Mouse (Mus musculus) telencephalon, adult 2 months (tissue): ENCODE measurements around the gene Gm17409.
A peak's percentile ranks its signal among the peaks of the same experiment; 100 is the strongest.

Experiments used
- DNase-seq: peaks from one replicate; pipeline ENCODE4 v3.0.0-alpha.2; 2011; ENCODE audit warnings: low read depth, low spot score

Gm17409 gene

DNA sequence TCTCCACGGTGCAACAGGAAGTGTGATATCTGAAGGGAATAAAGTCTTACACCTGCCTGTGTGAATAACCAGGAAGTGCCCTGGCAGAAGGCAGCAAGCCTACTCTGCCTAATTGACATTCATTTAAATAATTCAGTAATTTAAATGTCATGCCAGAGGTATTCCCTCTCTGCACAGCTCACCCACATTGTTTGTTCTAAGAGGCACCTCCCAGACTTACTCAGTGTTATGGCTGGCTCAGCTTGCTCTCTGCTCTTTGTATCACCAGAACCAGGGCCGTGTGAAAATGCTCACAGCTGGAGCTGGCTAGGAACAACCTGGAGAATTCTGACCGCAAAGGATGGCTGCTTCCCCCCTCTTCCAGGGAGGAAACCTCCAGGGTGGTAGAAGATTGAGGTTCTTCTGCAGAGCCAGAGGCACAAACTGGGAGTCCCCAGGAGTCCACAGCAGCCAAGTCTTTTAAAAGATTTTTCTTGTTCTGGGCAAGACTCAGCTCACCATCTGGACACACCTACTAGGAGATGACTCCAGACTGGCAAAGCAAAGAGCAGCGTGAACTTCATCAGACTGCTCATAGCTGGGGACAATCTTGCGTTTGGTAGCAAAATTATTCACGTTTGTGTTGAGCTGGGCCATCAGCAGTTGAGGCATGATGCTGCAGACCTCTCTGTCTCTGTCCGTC lies 14.5 kb downstream of the Gm17409 start:
- peak; percentile 51 for DNase-seq

GRCm38 (mm10) chr2:58485152-58485551 lies 15.2 kb downstream of the Gm17409 start:
- no peak for DNase-seq

GRCm38 (mm10) chr2:58485683-58486082 lies 15.8 kb downstream of the Gm17409 start:
- no peak for DNase-seq

- no peak for DNase-seq
Measured at GRCm38 (mm10) chr2:58486441-58487278, 16.7 kb downstream of the Gm17409 start.

DNA sequence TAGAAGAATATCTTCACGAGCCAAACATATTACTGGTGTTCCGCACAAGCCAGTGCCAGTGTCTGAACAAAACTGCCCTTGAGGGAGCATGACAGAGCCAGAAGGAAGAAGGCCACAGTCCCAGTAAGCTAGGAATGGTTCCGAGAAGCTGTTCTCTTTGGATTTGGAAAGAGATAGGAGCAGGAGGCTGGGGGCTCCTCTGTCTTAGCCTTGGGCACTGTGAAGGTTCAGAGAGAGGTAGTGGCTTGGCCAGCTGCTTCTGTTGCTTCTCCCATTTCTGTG lies 17.3 kb downstream of the Gm17409 start:
- DNase-seq: no peak

DNA sequence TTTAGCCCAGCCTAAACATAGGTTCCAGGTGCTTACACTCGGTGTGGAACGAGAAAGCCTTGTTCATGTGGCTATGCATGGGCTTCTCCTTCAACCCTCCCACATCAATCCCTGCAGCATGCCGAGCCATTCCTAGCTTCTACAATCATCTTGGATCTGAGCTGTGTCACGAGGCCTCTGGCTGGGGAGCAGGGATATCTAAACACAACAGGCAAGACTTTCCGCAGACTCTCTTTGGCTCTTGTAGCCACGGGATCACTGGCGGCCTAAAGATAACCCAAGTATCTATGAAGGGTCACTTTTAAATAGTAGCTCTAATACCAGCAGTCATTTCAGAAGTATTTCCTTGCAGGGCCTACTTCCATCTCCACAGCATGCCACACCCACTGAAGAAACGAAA lies 18.5 kb downstream of the Gm17409 start:
- no peak for DNase-seq

DNA sequence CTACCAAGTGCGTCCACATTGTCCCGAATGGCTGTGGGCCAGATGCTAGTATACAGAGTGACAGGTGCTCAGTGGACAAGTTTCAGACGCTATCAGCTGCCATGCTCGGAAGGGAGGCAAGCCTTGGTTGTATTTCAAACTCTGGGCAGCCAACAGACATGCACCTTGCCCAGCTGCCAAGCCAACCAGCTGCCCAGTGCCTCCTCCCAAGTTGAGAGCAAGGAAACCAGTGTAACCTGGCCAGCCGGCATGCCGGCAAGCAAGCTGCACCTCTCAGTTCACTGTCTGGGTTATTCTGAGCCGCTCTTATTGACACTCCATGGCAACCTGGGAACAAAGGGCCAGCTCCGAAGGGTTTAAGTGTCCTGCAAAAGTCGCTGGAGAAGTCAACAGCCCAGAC lies 19.4 kb downstream of the Gm17409 start:
- no peak for DNase-seq

DNA sequence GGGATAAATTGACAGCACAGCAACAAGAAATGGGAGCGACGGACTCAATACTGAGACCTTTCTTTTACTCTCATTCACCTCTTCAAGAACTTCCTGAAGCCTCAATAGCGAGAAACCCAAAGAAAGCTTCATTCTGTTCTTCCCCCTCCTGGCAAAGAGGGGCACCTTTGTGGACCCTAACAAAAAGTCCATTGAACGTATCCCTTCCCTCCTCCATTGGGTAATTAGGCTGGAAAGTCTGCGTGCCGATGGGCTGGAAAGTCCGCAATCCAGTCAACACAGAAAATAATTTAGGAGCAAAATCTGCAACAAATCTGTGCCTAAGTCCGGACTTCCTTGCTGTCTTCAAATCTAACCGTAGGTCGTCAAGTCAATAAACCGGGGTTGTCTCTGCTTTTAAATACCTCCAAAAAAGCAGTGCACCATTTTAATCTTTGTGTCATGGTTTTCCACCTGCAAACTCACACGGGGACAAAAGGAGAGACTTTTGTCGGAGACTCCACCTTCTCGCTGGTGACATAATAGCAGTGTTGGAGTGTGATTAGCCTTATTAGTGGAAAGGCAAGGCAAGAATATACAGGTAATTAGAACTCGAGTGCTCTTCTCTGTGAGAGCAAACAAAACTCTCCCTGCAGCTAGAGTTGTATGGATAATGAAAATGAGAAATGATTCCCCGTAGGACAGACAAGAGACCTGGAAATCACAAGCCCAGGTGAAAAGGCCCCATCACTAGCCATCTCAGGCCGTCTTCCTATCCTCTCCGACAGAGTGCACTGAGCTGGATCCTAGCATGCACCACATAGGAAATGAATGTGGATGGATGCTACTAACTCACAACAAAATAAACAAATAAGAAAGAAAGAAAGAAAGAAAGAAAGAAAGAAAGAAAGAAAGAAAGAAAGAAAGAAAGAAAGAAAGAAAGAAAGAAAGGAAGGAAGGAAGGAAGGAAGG lies 24.0 kb downstream of the Gm17409 start:
- no peak for DNase-seq

DNA sequence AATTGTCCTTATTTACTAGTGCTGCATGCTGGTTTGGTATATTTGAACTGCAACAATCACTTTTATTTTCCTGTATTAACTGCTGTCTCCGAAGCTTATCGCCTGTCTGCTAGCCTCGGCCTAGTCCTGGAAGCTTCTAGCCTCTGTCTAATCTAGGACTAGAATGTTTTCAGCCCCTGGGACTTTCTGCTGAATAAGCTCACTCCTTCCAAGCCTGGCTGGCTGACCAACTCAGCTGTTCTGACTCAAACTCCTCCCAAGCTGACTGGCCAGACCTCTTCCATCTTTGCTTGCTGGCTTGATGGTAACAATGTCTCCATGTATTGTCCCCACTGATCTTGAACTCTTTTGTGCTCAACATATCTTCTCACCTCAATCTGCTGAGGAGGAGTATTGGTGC lies 25.4 kb downstream of the Gm17409 start:
- DNase-seq: no peak

GRCm38 (mm10) chr2:58496647-58497410 lies 26.9 kb downstream of the Gm17409 start:
- DNase-seq: no peak

GRCm38 (mm10) chr2:58505306-58506090 lies 35.6 kb downstream of the Gm17409 start:
- DNase-seq: no peak

- DNase-seq: no peak
Measured at GRCm38 (mm10) chr2:58510192-58510591, 40.3 kb downstream of the Gm17409 start.

DNA sequence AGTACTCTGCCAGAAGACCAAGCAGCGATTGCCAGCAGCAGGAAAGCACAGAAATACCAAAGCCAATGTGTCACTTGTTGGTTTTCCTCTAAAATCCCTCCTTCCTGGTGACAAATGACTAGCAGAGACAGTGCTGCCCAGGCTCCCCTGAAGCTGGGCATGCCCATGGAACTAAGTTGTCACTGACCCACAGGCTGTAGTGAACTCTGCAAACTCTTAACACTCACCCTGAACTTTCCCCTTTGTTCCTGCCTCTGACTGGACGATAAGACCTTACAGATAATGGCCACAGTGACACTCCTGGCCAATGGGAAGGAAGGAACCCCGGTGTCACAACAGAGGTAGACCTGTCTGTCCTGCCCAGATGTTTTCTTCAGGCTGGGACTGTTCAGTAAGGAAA lies 43.3 kb downstream of the Gm17409 start:
- no peak for DNase-seq

- DNase-seq: no peak
Measured at GRCm38 (mm10) chr2:58514489-58514888, 44.6 kb downstream of the Gm17409 start.

- no peak for DNase-seq
Measured at GRCm38 (mm10) chr2:58516000-58516399, 46.1 kb downstream of the Gm17409 start.

DNA sequence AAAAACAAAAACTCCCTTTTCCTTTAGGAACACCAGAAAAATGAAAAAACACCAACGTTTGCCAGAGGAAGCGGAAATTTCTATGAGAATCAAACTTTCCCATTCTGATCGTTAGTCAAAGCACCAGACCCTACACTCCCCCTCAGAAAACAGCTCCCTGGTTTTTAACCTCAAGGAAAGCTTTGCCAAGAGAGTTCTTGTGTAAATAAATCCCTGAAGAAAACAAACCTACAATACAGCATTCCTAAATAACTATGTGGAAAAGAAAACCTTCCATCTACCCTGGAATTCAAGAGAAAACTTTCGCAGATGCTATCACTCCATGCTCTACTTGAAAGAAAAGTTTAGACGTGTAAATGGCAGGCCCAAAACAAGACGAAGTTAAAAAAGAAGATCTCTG lies 47.0 kb downstream of the Gm17409 start:
- no peak for DNase-seq

DNA sequence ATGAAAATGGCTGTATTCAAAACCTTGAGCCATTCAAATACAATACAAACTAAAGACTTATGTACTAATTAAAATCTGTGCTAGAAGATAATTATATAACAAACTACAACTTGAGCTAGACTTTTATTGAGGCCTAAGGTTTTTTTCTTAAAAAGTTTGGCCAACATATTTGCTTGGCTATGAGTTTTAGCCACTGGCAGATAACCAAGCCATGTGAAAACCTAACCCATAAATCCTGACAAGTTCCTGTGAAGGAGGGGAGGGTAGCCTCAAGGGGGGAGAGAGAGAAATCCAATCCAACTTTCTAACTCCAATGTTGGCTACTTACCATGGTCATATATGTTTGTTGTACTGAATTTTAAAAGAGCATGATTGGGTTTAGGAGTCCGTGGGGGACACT lies 48.6 kb downstream of the Gm17409 start:
- DNase-seq: no peak
